Mouse (Mus musculus): ENCODE measurements around the gene Ccdc71.

GRCm38 (mm10) chr9:108474528-108474927, 14.2 kb downstream of the Ccdc71 start:
- TF ChIP-seq CTCF (IDR thresholded peaks at IDR 0.05; ENCODE audit: insufficient read depth, low read length): no peak
- TF ChIP-seq POLR2A (IDR thresholded peaks at IDR 0.05; ENCODE audit: borderline replicate concordance, extremely low read depth, low read depth, low read length): no peak
